Mouse (Mus musculus) lung, postnatal 0 days (tissue): ENCODE measurements at regions not wholly inside any gene's neighbourhood (a gene's known extent, or its start where the extent isn't known, plus 50 kb on each side); places are given as distances from the start of the nearest gene placed in this dataset.

Experiments used
- ATAC-seq: fragments of 200-750 bp; cut with Nextera tagmentation; 2 replicates; pipeline ENCODE4 v1.8.0; 2017; ENCODE audit warnings: moderate library complexity
- DNase-seq: peaks from one replicate; pipeline ENCODE4 v3.0.0-alpha.2; 2016; ENCODE audit warnings: low spot score
- H3K27ac ChIP-seq: fragments of 300-500 bp; sonication (generic); 2 replicates; pipeline ENCODE4 v1.5.1; 2014; ENCODE audit warnings: antibody characterized with exemption, mild to moderate bottlenecking, low read length, mixed read lengths
- H3K27me3 ChIP-seq: fragments of 300-500 bp; sonication (generic); replicated peaks from 2 replicates; pipeline ENCODE4 v1.6.1; 2014; ENCODE audit warnings: low read length, mixed read lengths; ENCODE audit not compliant: insufficient read depth
- H3K36me3 ChIP-seq: fragments of 300-500 bp; sonication (generic); 2 replicates; pipeline ENCODE4 v1.6.1; 2014; ENCODE audit warnings: low read length, mixed read lengths; ENCODE audit not compliant: insufficient read depth
- H3K4me1 ChIP-seq: fragments of 300-500 bp; sonication (generic); 2 replicates; pipeline ENCODE4 v1.6.1; 2014; ENCODE audit warnings: antibody characterized with exemption, low read depth, low read length, mixed read lengths; ENCODE audit not compliant: insufficient read depth
- H3K4me2 ChIP-seq: fragments of 300-500 bp; sonication (generic); replicated peaks from 2 replicates; pipeline ENCODE4 v1.6.1; 2014; ENCODE audit warnings: low read depth, mild to moderate bottlenecking, low read length, moderate library complexity, mixed read lengths
- H3K4me3 ChIP-seq: fragments of 300-500 bp; sonication (generic); 2 replicates; pipeline ENCODE4 v1.5.1; 2014; ENCODE audit warnings: low read depth, low read length
- H3K9ac ChIP-seq: fragments of 300-500 bp; sonication (generic); replicated peaks from 2 replicates; pipeline ENCODE4 v1.6.1; 2014; ENCODE audit warnings: low read depth, mild to moderate bottlenecking
- H3K9me3 ChIP-seq: fragments of 300-500 bp; sonication (generic); 2 replicates; pipeline ENCODE4 v1.6.1; 2016; ENCODE audit warnings: low read length, mixed read lengths
- CTCF ChIP-seq: IDR thresholded peaks from 2 replicates; pipeline ENCODE4 v1.5.1; 2016; ENCODE audit warnings: antibody characterized with exemption, mild to moderate bottlenecking
- EP300 ChIP-seq: IDR thresholded peaks from 2 replicates; pipeline ENCODE4 v1.6.1; 2016; ENCODE audit warnings: antibody characterized with exemption, mild to moderate bottlenecking, control low read depth
- WGBS: fragments of 180-500 bp; shearing (Covaris S2); extraction: QIAGEN DNeasy Blood & Tissue Kit; methylation state at CpG from one replicate; pipeline ENCODE4 v1.1.7; 2014; 5-methylcytosine and 5-hydroxymethylcytosine counted together

DNA sequence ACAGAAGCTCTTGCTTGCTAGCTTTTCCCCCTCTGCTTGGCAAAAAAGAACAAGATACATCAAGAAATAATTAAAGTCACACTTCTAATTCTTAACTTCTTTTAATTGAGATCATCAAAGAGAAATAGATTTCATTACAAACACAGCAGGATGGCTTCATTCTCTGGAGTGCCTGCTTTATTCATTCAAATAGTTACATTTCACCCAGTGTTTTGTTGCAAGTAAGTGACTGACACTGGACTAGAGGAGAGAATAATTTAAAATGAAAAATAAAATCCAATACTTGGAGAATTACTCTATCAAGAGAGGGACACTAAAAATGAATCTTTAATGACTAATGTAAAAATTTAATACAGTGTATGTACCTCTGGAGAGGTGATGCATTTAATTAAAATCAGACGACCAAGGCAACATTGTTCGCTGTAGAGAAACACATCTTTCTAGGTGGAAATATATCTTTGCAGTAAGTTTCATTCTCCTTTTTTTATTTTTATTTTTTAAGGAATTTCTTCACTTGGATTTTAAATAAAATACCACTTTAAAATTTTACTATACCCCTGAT, 141.9 kb downstream of the Cst10 start:
- DNase-seq: no peak
- WGBS: 87% methylated on average over 2 of the region's 2 CpGs
- H3K4me2 ChIP-seq: no peak overlapping the region
- no peaks in the 10 kb centered on the region for H3K36me3 ChIP-seq
- no peaks in the 10 kb centered on the region for H3K4me1 ChIP-seq
- no peak overlapping the region for H3K27ac ChIP-seq
- H3K27me3 ChIP-seq: no peaks in the 10 kb centered on the region
- H3K4me3 ChIP-seq: no peak overlapping the region
- no peak for ATAC-seq
- no peak overlapping the region for H3K9ac ChIP-seq
- no peak for TF ChIP-seq CTCF
- TF ChIP-seq EP300: no peak
- no peaks in the 10 kb centered on the region for H3K9me3 ChIP-seq

DNA sequence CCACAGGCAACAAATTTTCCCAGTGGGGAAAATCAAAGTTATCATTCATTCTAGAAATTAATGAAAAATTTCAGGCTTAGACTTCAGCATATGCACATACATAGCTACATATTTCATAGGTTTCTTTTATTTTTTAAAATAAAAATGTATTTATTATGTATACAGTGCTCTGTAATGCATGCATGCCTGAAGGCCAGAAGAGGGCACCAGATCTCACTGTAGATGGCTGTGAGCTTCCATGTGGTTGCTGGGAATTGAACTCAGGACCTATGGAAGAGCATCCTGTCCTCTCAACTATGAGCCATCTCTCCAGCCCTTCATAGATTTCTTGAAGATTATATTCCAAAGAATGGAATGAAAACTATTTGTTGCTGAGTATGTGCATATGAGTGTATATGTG, 150.4 kb downstream of the Cst10 start:
- no peak overlapping the region for H3K4me2 ChIP-seq
- ATAC-seq: no peak

DNA sequence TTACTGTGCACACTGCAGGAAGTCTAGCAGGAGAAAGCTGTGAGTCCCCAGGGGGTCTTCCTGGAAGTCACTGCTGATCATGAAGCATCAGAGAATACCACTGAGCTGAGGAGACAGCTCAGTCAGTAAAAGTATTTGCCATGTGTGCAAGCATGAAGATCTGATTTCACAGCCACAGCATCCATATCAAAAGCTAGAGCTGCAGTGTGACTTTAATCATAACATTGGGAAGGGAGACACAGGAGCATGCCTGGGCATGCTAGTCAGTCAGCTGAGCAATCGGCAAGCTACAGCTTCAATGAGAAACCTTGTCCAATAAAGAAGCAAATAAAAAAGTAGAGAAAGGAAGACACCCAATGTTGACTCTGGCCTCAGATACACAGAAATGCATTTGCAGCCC, 168.9 kb downstream of the Cst10 start:
- TF ChIP-seq CTCF: no peak
- TF ChIP-seq EP300: no peak
- Histone ChIP-seq H3K36me3 (no peaks in the 10 kb centered on the region), H3K27ac (no peak overlapping the region), H3K4me1 (no peaks in the 10 kb centered on the region), H3K9ac (no peak overlapping the region), H3K4me2 (no peak overlapping the region), H3K9me3 (no peaks in the 10 kb centered on the region), H3K27me3 (no peaks in the 10 kb centered on the region), H3K4me3 (no peak overlapping the region)
- ATAC-seq: no peak
- WGBS: 82% methylated on average over 1 of the region's 1 CpGs
- DNase-seq: no peak

More for the DNA sequence above, 150.4 kb downstream of the Cst10 start:
- Histone ChIP-seq H3K9ac (no peak overlapping the region), H3K4me3 (no peak overlapping the region), H3K9me3 (no peaks in the 10 kb centered on the region), H3K27ac (no peak overlapping the region), H3K4me1 (no peaks in the 10 kb centered on the region), H3K27me3 (no peaks in the 10 kb centered on the region), H3K36me3 (no peaks in the 10 kb centered on the region)
- DNase-seq: no peak
- TF ChIP-seq EP300: no peak
- no peak for TF ChIP-seq CTCF

DNA sequence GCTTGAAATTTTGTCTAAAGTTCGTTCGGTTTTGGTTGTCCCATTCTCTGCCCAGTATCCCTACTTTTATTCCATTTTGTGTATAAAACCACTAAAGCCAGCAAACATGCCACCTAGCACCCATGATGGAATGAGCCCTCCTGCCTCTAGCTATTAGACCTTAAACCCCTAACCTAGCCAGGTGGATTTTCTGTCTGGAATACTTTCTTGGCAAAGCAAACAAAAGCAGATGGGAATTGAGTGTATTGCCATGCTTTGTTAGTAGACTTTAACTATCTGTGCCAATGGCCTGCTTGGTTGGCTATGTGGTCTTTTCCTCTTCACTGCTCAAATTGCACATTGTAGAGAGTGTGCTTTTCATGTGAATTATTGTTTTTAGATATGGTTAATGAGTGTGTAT, 197.7 kb downstream of the Cst10 start:
- WGBS: 88% methylated on average over 2 of the region's 2 CpGs
- H3K9me3 ChIP-seq: no peaks in the 10 kb centered on the region

DNA sequence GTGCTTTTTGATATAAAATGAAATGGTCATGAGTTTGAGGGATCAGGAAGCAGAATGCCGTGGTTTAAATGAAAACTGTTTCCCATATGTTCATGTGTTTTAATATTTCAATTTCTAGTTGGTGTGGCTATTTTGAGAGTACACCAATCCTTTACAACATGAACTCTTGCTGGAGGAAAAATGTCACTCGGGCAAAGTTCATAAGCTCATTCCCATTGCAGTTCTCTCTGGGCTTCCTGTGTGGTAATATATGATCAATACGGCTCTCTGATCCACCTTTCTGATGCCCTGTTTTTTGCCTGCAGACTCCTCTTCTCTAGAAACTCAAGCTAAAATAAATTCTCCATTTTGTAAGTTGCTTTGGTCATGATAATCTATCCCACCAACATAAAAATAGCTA, 208.5 kb downstream of the Cst10 start:
- ATAC-seq: no peak
- no peaks in the 10 kb centered on the region for H3K9me3 ChIP-seq
- WGBS: 78% methylated on average over 3 of the region's 3 CpGs

More for the DNA sequence above, 197.7 kb downstream of the Cst10 start:
- ATAC-seq: no peak
- no peak for DNase-seq
- Histone ChIP-seq H3K4me2 (no peak overlapping the region), H3K36me3 (no peaks in the 10 kb centered on the region), H3K27me3 (no peaks in the 10 kb centered on the region), H3K27ac (no peak overlapping the region), H3K4me1 (no peaks in the 10 kb centered on the region), H3K9ac (no peak overlapping the region), H3K4me3 (no peak overlapping the region)
- TF ChIP-seq CTCF: no peak

DNA sequence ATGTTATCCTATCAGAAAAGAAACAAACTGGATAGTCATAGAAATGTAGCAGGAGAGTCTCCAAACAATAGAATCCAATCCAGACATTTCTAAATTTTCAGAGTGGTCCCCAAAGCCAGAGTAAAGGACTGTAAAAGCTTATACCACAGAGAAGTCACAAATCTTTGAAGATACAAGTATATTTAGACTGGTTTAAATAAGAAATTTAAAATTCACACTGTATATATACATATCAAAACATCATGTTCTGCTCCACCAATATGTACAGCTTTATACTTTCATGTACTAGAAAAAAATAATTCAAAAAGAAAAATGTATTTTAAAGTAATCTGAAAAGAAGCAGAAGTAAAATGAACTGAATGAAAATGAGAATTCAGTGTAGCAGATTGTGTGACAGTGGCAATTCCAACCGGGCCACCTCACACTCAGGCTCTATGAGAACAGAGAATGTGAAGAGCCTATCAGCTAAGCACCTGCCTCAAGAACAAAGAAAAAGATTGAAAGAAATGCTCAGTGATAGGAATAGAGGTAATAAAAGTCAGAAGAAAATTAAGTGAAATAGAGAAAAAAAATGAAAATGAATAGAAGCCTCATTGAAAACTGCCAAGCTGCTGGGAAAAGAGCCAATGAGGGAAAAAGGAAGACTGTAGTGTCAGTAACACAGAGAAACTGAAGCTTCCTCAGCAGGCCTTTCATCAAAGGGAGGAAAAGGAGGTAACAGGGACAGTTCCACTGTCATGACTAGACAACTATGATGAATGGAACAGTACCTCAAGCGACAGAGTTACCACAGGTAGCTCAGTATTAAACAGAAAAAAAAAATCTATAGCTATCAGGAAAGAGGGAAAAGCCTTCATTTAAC, 209.5 kb downstream of the Cst10 start:
- no peak for ATAC-seq

More for the DNA sequence above, 208.5 kb downstream of the Cst10 start:
- H3K27me3 ChIP-seq: no peaks in the 10 kb centered on the region
- no peak overlapping the region for H3K27ac ChIP-seq
- no peaks in the 10 kb centered on the region for H3K36me3 ChIP-seq
- H3K4me2 ChIP-seq: no peak overlapping the region
- TF ChIP-seq CTCF (no peak), EP300 (no peak)
- H3K9ac ChIP-seq: no peak overlapping the region
- no peak for DNase-seq
- no peaks in the 10 kb centered on the region for H3K4me1 ChIP-seq
- H3K4me3 ChIP-seq: no peak overlapping the region

More for the DNA sequence above, 209.5 kb downstream of the Cst10 start:
- no peak for TF ChIP-seq EP300
- TF ChIP-seq CTCF: no peak
- no peak overlapping the region for H3K4me2 ChIP-seq
- DNase-seq: no peak
- 67% methylated on average over 2 of the region's 2 CpGs for WGBS
- no peaks in the 10 kb centered on the region for H3K36me3 ChIP-seq
- H3K27ac ChIP-seq: no peak overlapping the region
- no peaks in the 10 kb centered on the region for H3K9me3 ChIP-seq
- H3K4me1 ChIP-seq: no peaks in the 10 kb centered on the region
- no peaks in the 10 kb centered on the region for H3K27me3 ChIP-seq
- no peak overlapping the region for H3K4me3 ChIP-seq
- no peak overlapping the region for H3K9ac ChIP-seq
